Mouse (Mus musculus): ENCODE measurements around the gene Cd46. TPM values are rescaled to one million over a fixed set of nuclear protein-coding genes. Genes with fewer than 3 reads are reported as not detected.

Gene Cd46
- 4.0 TPM for polyA plus RNA-seq (2014; fragmentation: Illumina TruSeq; extraction: RNeasy Lipid Tissue Mini Kit (QIAGEN cat#74804); ENCODE audit: low read depth, low replicate concordance)

GRCm38 (mm10) chr1:195092220-195092720 is at the start of gene Cd46:
Cd46 (minus strand) TSS chr1:195092249.

GRCm38 (mm10) chr1:195130953-195131674 is 39.1 kb upstream of the Cd46 start, which contains the start of gene Cr1l:
Cr1l (minus strand) TSS chr1:195131586.

Other genes starting within 250 kb of the Cd46 start
- gene Cd34, start 153.4 kb downstream of the Cd46 start, polyA plus RNA-seq (2014; fragmentation: Illumina TruSeq; extraction: RNeasy Lipid Tissue Mini Kit (QIAGEN cat#74804); ENCODE audit: low read depth, low replicate concordance), result 105 TPM
- gene Cr1l, start 39.3 kb upstream of the Cd46 start, polyA plus RNA-seq (2014; fragmentation: Illumina TruSeq; extraction: RNeasy Lipid Tissue Mini Kit (QIAGEN cat#74804); ENCODE audit: low read depth, low replicate concordance), result 226 TPM
- gene Cr2, start 84.5 kb upstream of the Cd46 start, polyA plus RNA-seq (2014; fragmentation: Illumina TruSeq; extraction: RNeasy Lipid Tissue Mini Kit (QIAGEN cat#74804); ENCODE audit: low read depth, low replicate concordance), result 2.3 TPM